Mouse (Mus musculus) heart, embryonic 11.5 days (tissue): ENCODE measurements around the gene Col6a3. TPM values are rescaled to one million over a fixed set of nuclear protein-coding genes. Genes with fewer than 3 reads are reported as not detected.
A peak's percentile ranks its signal among the peaks of the same experiment; 100 is the strongest.

Experiments used
- ATAC-seq: fragments of 200-750 bp; cut with Nextera tagmentation; replicated peaks from 2 replicates; pipeline ENCODE4 v1.8.0; 2017; ENCODE audit warnings: moderate library complexity; ENCODE audit not compliant: insufficient number of reproducible peaks, low FRiP score, low TSS enrichment
- H3K27ac ChIP-seq: fragments of 300-500 bp; sonication (generic); 2 replicates; pipeline ENCODE4 v1.5.1; 2014; ENCODE audit warnings: mild to moderate bottlenecking, low read depth, low read length
- H3K27me3 ChIP-seq: fragments of 300-500 bp; sonication (generic); 2 replicates; pipeline ENCODE4 v1.6.1; 2014; ENCODE audit warnings: mild to moderate bottlenecking, low read length, mixed read lengths; ENCODE audit not compliant: control insufficient read depth, insufficient read depth
- H3K36me3 ChIP-seq: fragments of 300-500 bp; sonication (generic); 2 replicates; pipeline ENCODE4 v1.6.1; 2014; ENCODE audit warnings: mild to moderate bottlenecking, low read length, moderate library complexity, mixed read lengths; ENCODE audit not compliant: control insufficient read depth, insufficient read depth
- H3K4me1 ChIP-seq: fragments of 300-500 bp; sonication (generic); 2 replicates; pipeline ENCODE4 v1.6.1; 2014; ENCODE audit warnings: low read length; ENCODE audit not compliant: control insufficient read depth, insufficient read depth
- H3K4me2 ChIP-seq: fragments of 300-500 bp; sonication (generic); 2 replicates; pipeline ENCODE4 v1.6.1; 2014; ENCODE audit warnings: mild to moderate bottlenecking, moderate library complexity
- H3K4me3 ChIP-seq: fragments of 300-500 bp; sonication (generic); 2 replicates; pipeline ENCODE4 v1.5.1; 2014; ENCODE audit warnings: low read depth, low read length
- H3K9ac ChIP-seq: fragments of 300-500 bp; sonication (generic); 2 replicates; pipeline ENCODE4 v1.6.1; 2014; ENCODE audit warnings: mild to moderate bottlenecking, low read depth, low read length, moderate library complexity
- H3K9me3 ChIP-seq: fragments of 300-500 bp; sonication (generic); replicated peaks from 2 replicates; pipeline ENCODE4 v1.6.1; 2016; ENCODE audit warnings: low read length; ENCODE audit not compliant: control insufficient read depth
- WGBS: fragments of 180-500 bp; shearing (Covaris S2); extraction: QIAGEN DNeasy Blood & Tissue Kit; methylation state at CpG from one replicate; pipeline ENCODE4 v1.1.7; 2014; ENCODE audit not compliant: insufficient replicate concordance; 5-methylcytosine and 5-hydroxymethylcytosine counted together
- polyA plus RNA-seq: library from polyadenylated mRNA; unstranded; fragments of >200 nt; fragmentation: Nextera tagmentation; extraction: Ambion mirVana; gene quantifications from 2 replicates; pipeline ENCODE4 v1.2.1, GENCODE M21; 2014

Col6a3 gene
- polyA plus RNA-seq, 1 experiment from 2014 or later = 5.3 TPM

GRCm38 (mm10) chr1:90789506-90789905 lies 54.3 kb downstream of the Col6a3 start:
- Histone ChIP-seq H3K4me2 (no peak overlapping the region), H3K9me3 (no peaks in the 10 kb centered on the region), H3K27ac (no peak overlapping the region), H3K4me1 (no peaks in the 10 kb centered on the region; the same call in 1 of the 2 replicates), H3K4me3 (no peak overlapping the region), H3K9ac (no peak overlapping the region), H3K27me3 (no peaks in the 10 kb centered on the region), H3K36me3 (no peaks in the 10 kb centered on the region)
- WGBS = 81% methylated on average over 6 of the region's 6 CpGs
- ATAC-seq = no peak

GRCm38 (mm10) chr1:90780446-90780845 lies 63.3 kb downstream of the Col6a3 start:
- no peaks in the 10 kb centered on the region for H3K36me3 ChIP-seq
- no peaks in the 10 kb centered on the region for H3K27me3 ChIP-seq
- 84% methylated on average over 1 of the region's 1 CpGs for WGBS
- H3K4me1 ChIP-seq = peaks cover 3% of the 10 kb centered on the region
- ATAC-seq = no peak
- no peak overlapping the region for H3K4me3 ChIP-seq
- no peak overlapping the region for H3K9ac ChIP-seq
- no peak overlapping the region for H3K27ac ChIP-seq
- H3K4me2 ChIP-seq = no peak overlapping the region
- no peaks in the 10 kb centered on the region for H3K9me3 ChIP-seq

- Histone ChIP-seq H3K27ac (no peak overlapping the region), H3K9me3 (no peaks in the 10 kb centered on the region), H3K4me1 (peaks cover 5% of the 10 kb centered on the region), H3K4me2 (no peak overlapping the region), H3K36me3 (no peaks in the 10 kb centered on the region), H3K27me3 (no peaks in the 10 kb centered on the region), H3K9ac (no peak overlapping the region), H3K4me3 (no peak overlapping the region)
- ATAC-seq = no peak
- WGBS = 82% methylated on average over 7 of the region's 7 CpGs
Measured at GRCm38 (mm10) chr1:90779072-90779471, 64.7 kb downstream of the Col6a3 start.

GRCm38 (mm10) chr1:90775477-90776241 lies 68.1 kb downstream of the Col6a3 start:
- Histone ChIP-seq H3K36me3 (no peaks in the 10 kb centered on the region), H3K4me2 (peak overlapping the region; percentile 43), H3K4me3 (no peak overlapping the region), H3K27me3 (no peaks in the 10 kb centered on the region), H3K4me1 (peaks cover 5% of the 10 kb centered on the region; the same call in 1 of the 2 replicates), H3K27ac (no peak overlapping the region), H3K9ac (0 out of 2 replicates have a peak overlapping the region, but pooled peaks have one; percentile 46), H3K9me3 (no peaks in the 10 kb centered on the region)
- peak; percentile 42; the same call in 1 of the 2 replicates for ATAC-seq
- 19% methylated on average over 10 of the region's 10 CpGs for WGBS

GRCm38 (mm10) chr1:90771172-90771571 lies 72.6 kb downstream of the Col6a3 start:
- no peak for ATAC-seq
- H3K27ac ChIP-seq = no peak overlapping the region
- 65% methylated on average over 4 of the region's 4 CpGs for WGBS

GRCm38 (mm10) chr1:90770027-90770426 lies 73.7 kb downstream of the Col6a3 start:
- H3K27me3 ChIP-seq = no peaks in the 10 kb centered on the region
- no peaks in the 10 kb centered on the region for H3K36me3 ChIP-seq
- 70% methylated on average over 7 of the region's 7 CpGs for WGBS
- H3K9ac ChIP-seq = no peak overlapping the region
- H3K4me3 ChIP-seq = no peak overlapping the region
- no peak overlapping the region for H3K27ac ChIP-seq
- H3K4me1 ChIP-seq = no peaks in the 10 kb centered on the region
- no peak overlapping the region for H3K4me2 ChIP-seq
- H3K9me3 ChIP-seq = no peaks in the 10 kb centered on the region
- ATAC-seq = no peak

More at GRCm38 (mm10) chr1:90771172-90771571, 72.6 kb downstream of the Col6a3 start:
- Histone ChIP-seq H3K4me2 (no peak overlapping the region), H3K36me3 (no peaks in the 10 kb centered on the region), H3K4me3 (no peak overlapping the region), H3K9ac (no peak overlapping the region), H3K9me3 (no peaks in the 10 kb centered on the region), H3K27me3 (no peaks in the 10 kb centered on the region), H3K4me1 (peaks cover 5% of the 10 kb centered on the region; the same call in 1 of the 2 replicates)

- Histone ChIP-seq H3K9ac (no peak overlapping the region), H3K4me3 (no peak overlapping the region), H3K27ac (no peak overlapping the region), H3K4me1 (no peaks in the 10 kb centered on the region), H3K27me3 (no peaks in the 10 kb centered on the region), H3K4me2 (no peak overlapping the region), H3K9me3 (no peaks in the 10 kb centered on the region), H3K36me3 (no peaks in the 10 kb centered on the region)
- WGBS = 57% methylated on average over 7 of the region's 7 CpGs
- no peak for ATAC-seq
Measured at GRCm38 (mm10) chr1:90769301-90769700, 74.5 kb downstream of the Col6a3 start.

- Histone ChIP-seq H3K27ac (no peak overlapping the region), H3K36me3 (no peaks in the 10 kb centered on the region), H3K4me3 (no peak overlapping the region), H3K9ac (no peak overlapping the region), H3K4me2 (no peak overlapping the region), H3K4me1 (peaks cover 19% of the 10 kb centered on the region), H3K27me3 (no peaks in the 10 kb centered on the region), H3K9me3 (no peaks in the 10 kb centered on the region)
- ATAC-seq = peak; percentile 39; the same call in 1 of the 2 replicates
- WGBS = 57% methylated on average over 4 of the region's 4 CpGs
Measured at GRCm38 (mm10) chr1:90758091-90758673, 85.6 kb downstream of the Col6a3 start.
